Mouse (Mus musculus) midbrain, embryonic 15.5 days (tissue): ENCODE results near the gene Irf6. TPM values are rescaled to one million over a fixed set of nuclear protein-coding genes. Genes with fewer than 3 reads are reported as not detected.

Experiments used
- ATAC-seq: fragments of 200-750 bp; cut with Nextera tagmentation; replicated peaks from 2 replicates; pipeline ENCODE4 v1.8.0; 2017; ENCODE audit warnings: moderate TSS enrichment
- H3K27ac ChIP-seq: fragments of 300-500 bp; sonication (generic); 2 replicates; pipeline ENCODE4 v1.5.1; 2015; ENCODE audit warnings: mild to moderate bottlenecking, inconsistent platforms
- H3K27me3 ChIP-seq: fragments of 300-500 bp; sonication (generic); replicated peaks from 2 replicates; pipeline ENCODE4 v1.6.1; 2015; ENCODE audit warnings: inconsistent platforms
- H3K36me3 ChIP-seq: fragments of 300-500 bp; sonication (generic); replicated peaks from 2 replicates; pipeline ENCODE4 v1.6.1; 2015; ENCODE audit warnings: inconsistent platforms
- H3K4me1 ChIP-seq: fragments of 300-500 bp; sonication (generic); 2 replicates; pipeline ENCODE4 v1.6.1; 2015; ENCODE audit warnings: inconsistent platforms
- H3K4me2 ChIP-seq: fragments of 300-500 bp; sonication (generic); 2 replicates; pipeline ENCODE4 v1.6.1; 2015; ENCODE audit warnings: inconsistent platforms, mild to moderate bottlenecking, moderate library complexity
- H3K4me3 ChIP-seq: fragments of 300-500 bp; sonication (generic); 2 replicates; pipeline ENCODE4 v1.5.1; 2015; ENCODE audit warnings: mild to moderate bottlenecking, inconsistent platforms
- H3K9ac ChIP-seq: fragments of 300-500 bp; sonication (generic); 2 replicates; pipeline ENCODE4 v1.6.1; 2015; ENCODE audit warnings: mild to moderate bottlenecking, inconsistent platforms
- H3K9me3 ChIP-seq: fragments of 300-500 bp; sonication (generic); 2 replicates; pipeline ENCODE4 v1.6.1; 2016; ENCODE audit warnings: inconsistent platforms
- WGBS: fragments of 180-500 bp; shearing (Covaris S2); methylation state at CpG from one replicate; pipeline ENCODE4 v1.1.7; 2015; ENCODE audit warnings: mixed read lengths; 5-methylcytosine and 5-hydroxymethylcytosine counted together
- polyA plus RNA-seq: library from polyadenylated mRNA; unstranded; fragments of >200 nt; fragmentation: Nextera tagmentation; extraction: Ambion mirVana; gene quantifications from 2 replicates; pipeline ENCODE4 v1.2.1, GENCODE M21; 2015

Irf6 gene
- polyA plus RNA-seq, 1 experiment from 2014 or later = 0.81 TPM

DNA sequence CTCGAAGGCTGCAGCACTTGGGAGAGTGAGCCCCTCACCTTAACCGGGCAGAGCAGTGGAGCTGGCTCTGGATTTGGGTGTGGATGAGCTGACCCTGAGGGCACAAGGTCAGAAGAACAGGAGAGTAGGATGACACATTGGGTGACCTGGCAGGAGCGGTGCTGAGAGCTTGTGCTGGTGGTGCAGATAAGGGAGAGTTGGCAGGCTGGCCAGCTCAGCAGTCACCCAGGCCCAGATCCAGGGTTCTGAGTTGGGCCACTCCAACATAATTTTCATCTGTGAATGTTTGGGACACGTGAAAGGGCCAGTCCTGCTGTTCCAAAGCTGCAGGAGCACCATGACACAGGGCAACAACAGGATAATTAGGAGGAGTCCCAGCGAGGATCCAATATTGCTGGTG, 58.5 kb downstream of the Irf6 start:
- 79% methylated on average over 5 of the region's 5 CpGs for WGBS
- H3K4me2 ChIP-seq = no peak overlapping the region
- H3K9ac ChIP-seq = no peak overlapping the region
- H3K27ac ChIP-seq = no peak overlapping the region
- H3K9me3 ChIP-seq = no peaks in the 10 kb centered on the region
- H3K36me3 ChIP-seq = no peaks in the 10 kb centered on the region
- ATAC-seq = no peak
- no peaks in the 10 kb centered on the region for H3K4me1 ChIP-seq
- no peak overlapping the region for H3K4me3 ChIP-seq
- H3K27me3 ChIP-seq = no peaks in the 10 kb centered on the region

DNA sequence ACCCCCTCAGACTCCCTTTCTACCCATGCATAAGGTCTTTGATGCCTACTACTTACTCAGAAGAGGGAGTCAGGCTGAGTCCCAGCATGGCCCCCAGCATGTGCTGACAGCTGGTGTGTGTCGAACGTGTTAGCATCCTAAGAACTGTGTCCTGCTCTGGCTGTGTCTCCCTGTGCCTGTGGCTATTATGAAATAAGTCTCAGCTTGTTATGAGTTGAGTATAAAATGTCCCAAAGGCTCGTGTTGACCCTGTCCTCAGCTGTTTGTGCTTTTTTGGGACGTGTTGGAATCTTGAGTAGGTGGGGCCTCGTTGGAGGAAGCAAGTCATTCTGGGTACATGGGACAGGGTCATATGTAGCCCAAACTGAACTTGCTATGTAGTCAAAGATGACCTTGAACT, 61.1 kb downstream of the Irf6 start:
- Histone ChIP-seq H3K9ac (no peak overlapping the region), H3K27ac (no peak overlapping the region), H3K27me3 (no peaks in the 10 kb centered on the region), H3K36me3 (no peaks in the 10 kb centered on the region), H3K4me1 (no peaks in the 10 kb centered on the region), H3K9me3 (no peaks in the 10 kb centered on the region), H3K4me3 (no peak overlapping the region), H3K4me2 (no peak overlapping the region)
- 84% methylated on average over 5 of the region's 5 CpGs for WGBS
- no peak for ATAC-seq

DNA sequence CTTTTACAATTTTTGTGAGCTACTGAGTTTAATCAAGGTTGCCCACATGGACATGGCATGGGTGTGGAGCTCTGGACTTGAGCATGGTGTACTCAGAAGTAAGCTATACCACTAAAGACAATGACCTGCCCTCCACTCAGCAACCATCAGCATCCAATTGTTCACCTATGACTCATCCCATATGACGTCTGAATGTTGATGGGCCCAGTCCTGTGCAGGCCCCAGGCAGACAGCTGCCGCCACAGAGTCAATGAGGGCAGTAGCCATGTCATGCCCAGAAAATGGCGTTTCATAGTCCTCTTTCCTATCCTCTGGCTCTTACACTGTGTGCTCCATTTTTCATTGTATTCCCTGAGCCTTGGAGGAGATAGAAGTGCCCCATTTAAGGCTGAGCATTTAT, 63.1 kb downstream of the Irf6 start:
- no peak for ATAC-seq
- WGBS = 80% methylated on average over 3 of the region's 3 CpGs
- H3K36me3 ChIP-seq = no peaks in the 10 kb centered on the region
- no peak overlapping the region for H3K4me2 ChIP-seq
- H3K4me1 ChIP-seq = no peaks in the 10 kb centered on the region
- no peak overlapping the region for H3K9ac ChIP-seq
- no peak overlapping the region for H3K27ac ChIP-seq
- no peaks in the 10 kb centered on the region for H3K9me3 ChIP-seq
- H3K4me3 ChIP-seq = no peak overlapping the region
- H3K27me3 ChIP-seq = no peaks in the 10 kb centered on the region

DNA sequence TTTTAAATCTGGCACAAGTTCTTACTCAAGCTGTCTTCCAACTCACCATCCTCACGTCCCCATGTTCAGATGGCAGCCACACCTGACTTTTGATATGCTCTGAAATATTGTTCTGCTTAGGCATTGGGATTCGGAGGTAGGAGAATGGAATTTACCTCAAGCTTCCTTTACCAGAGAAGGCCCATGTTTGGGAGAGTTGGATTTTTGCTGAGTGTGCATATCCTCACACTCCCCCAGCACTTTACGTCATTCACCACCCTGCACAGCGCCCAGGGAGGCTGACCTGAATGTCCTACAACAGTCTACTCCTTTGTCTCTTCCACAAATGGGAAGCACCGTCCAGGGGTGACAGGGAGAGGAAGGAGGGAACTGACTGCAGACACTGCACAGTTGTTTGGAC, 67.5 kb downstream of the Irf6 start:
- H3K36me3 ChIP-seq = no peaks in the 10 kb centered on the region
- H3K27ac ChIP-seq = no peak overlapping the region
- no peaks in the 10 kb centered on the region for H3K9me3 ChIP-seq
- no peak overlapping the region for H3K4me3 ChIP-seq
- no peak overlapping the region for H3K4me2 ChIP-seq
- no peaks in the 10 kb centered on the region for H3K4me1 ChIP-seq
- ATAC-seq = no peak
- WGBS = 72% methylated on average over 5 of the region's 5 CpGs
- no peaks in the 10 kb centered on the region for H3K27me3 ChIP-seq
- H3K9ac ChIP-seq = no peak overlapping the region

Other genes starting within 250 kb of the Irf6 start
- 7.8 and 9.1 TPM in 2 replicates for gene Syt14, start 117.3 kb upstream of the Irf6 start, polyA plus RNA-seq
- 9.0 and 9.8 TPM in 2 replicates for gene Diexf, start 22.8 kb upstream of the Irf6 start, polyA plus RNA-seq
- gene A130010J15Rik, start 14.9 kb downstream of the Irf6 start, polyA plus RNA-seq = 11.4 and 12.8 TPM in 2 replicates
- 0.85 and 1.6 TPM in 2 replicates for gene Traf3ip3, start 48.6 kb downstream of the Irf6 start, polyA plus RNA-seq
- gene Lamb3, start 54.6 kb downstream of the Irf6 start, polyA plus RNA-seq = 0.54 and 1.1 TPM in 2 replicates
- gene Hsd11b1, start 111.0 kb downstream of the Irf6 start, polyA plus RNA-seq = 0.41 TPM in 1 of 2 replicates, not detected in the other
- 5.3 and 6.6 TPM in 2 replicates for gene G0s2, start 120.1 kb downstream of the Irf6 start, polyA plus RNA-seq
- 54.4 and 57.0 TPM in 2 replicates for gene Camk1g, start 217.2 kb downstream of the Irf6 start, polyA plus RNA-seq